Mouse (Mus musculus): Measurements from ENCODE around the gene Heatr4. TPM values are rescaled to one million over a fixed set of nuclear protein-coding genes. Genes with fewer than 3 reads are reported as not detected.

The Heatr4 gene
- polyA plus RNA-seq, 1 experiment from 2014 or later = not detected

DNA sequence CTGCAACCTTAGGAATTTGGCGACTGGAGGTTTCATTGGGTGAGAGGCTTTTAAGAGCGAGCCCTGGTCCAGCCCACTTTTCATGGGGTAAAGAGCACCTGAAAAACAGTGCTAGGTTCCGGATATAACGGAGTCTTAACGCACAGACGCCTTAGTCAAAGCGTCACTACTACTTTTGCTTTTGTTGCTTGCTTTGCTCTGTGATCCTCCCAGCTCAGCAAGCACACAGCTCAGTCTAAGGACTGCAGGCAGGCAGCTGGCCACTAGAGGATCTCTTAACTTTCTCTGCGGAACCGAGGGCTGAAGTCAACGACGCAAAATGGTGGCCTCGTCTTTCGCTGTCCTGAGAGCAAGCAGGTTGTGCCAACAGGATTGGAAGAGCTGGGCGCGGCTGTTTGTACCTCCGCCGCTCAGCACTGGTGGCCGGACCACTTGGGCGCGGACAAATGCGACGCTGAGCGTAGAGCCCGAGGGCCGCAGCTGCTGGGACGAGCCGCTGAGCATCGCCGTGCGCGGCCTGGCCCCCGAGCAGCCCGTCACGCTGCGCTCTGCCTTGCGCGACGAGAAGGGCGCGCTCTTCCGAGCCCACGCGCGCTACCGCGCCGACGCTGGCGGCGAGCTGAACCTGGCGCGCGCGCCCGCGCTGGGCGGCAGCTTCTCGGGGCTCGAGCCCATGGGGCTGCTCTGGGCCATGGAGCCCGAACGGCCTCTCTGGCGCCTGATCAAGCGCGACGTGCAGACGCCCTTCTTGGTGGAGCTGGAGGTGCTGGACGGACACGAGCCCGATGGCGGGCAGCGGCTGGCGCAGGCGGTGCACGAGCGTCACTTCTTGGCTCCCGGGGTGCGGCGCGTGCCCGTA is 3.2 kb upstream of the Heatr4 start, which contains the start of gene Acot2:
Gene Acot2 (plus strand): TSS at position 279 of the 859 bp plus-strand sequence.
- ATAC-seq = peak; percentile 92
- DNase-seq (ENCODE audit: low spot score) = peak; percentile 91
- Histone ChIP-seq H3K27ac (ENCODE audit: low read depth, low read length) (peak within 1 kb of the TSS; percentile 86), H3K4me1 (ENCODE audit: control insufficient read depth, insufficient read depth, low read length) (no peaks in the 10 kb centered on the region), H3K4me3 (ENCODE audit: low read depth, low read length) (peak within 1 kb of the TSS; percentile 55), H3K9me3 (replicated peaks; ENCODE audit: control insufficient read depth, low read length) (no peaks in the 10 kb centered on the region), H3K9ac (ENCODE audit: low read length) (peak within 1 kb of the TSS; percentile 76), H3K27me3 (replicated peaks; ENCODE audit: control insufficient read depth, insufficient read depth, low read length) (no peaks in the 10 kb centered on the region), H3K4me2 (ENCODE audit: low read length) (peak within 1 kb of the TSS; percentile 55), H3K36me3 (ENCODE audit: control insufficient read depth, insufficient read depth, low read length) (no peaks in the 10 kb centered on the region)
- WGBS = under 1% methylated on average over 79 of the region's 80 CpGs

DNA sequence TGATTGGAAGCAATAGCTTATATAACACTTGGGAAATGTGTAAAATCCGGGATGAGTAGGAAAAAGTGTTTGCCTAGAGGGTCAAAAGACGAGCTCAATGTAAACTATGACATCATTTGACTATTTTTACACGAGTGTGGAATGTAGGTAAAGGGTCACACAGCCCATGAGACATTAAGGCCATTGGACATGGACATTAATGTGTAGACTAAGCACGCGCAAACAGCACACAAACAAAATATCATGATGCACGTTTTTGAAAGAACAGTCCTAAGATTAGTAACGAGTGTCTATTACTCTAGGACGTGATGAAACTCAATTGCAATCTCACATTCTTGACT is 2.6 kb upstream of the Heatr4 start:
- DNase-seq (ENCODE audit: low spot score) (no peak), ATAC-seq (0 out of 2 replicates have a peak, but pooled peaks have one; percentile 7)
- WGBS = 31% methylated on average over 8 of the region's 8 CpGs
- H3K27me3 ChIP-seq (replicated peaks; ENCODE audit: control insufficient read depth, insufficient read depth, low read length) = no peaks in the 10 kb centered on the region
- peak overlapping the region; percentile 86 for H3K27ac ChIP-seq (ENCODE audit: low read depth, low read length)
- H3K4me2 ChIP-seq (ENCODE audit: low read length) = peak overlapping the region; percentile 55
- peak overlapping the region; percentile 55 for H3K4me3 ChIP-seq (ENCODE audit: low read depth, low read length)
- peak overlapping the region; percentile 76; the same call in 1 of the 2 replicates for H3K9ac ChIP-seq (ENCODE audit: low read length)
- H3K9me3 ChIP-seq (replicated peaks; ENCODE audit: control insufficient read depth, low read length) = no peaks in the 10 kb centered on the region
- H3K4me1 ChIP-seq (ENCODE audit: control insufficient read depth, insufficient read depth, low read length) = no peaks in the 10 kb centered on the region
- H3K36me3 ChIP-seq (ENCODE audit: control insufficient read depth, insufficient read depth, low read length) = no peaks in the 10 kb centered on the region

DNA sequence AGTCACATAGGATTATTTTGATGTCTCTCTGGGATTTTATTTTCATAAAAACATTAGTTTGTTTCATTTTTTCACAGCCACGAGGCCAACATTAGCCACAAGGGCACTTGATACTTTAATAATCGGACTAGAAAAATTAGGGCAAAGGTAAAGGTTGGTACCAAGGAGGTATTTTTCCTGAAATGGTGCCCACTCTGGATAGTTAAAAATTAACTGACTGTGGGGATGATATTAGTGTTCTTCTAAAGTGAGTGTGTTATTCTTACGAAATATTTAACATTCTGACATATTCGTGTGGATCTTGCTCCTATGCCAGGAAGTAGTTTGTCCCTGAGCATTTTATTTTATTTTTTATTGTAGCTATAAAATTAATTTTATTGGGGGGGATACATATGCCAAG is 3.0 kb downstream of the Heatr4 start:
- ATAC-seq (no peak), DNase-seq (ENCODE audit: low spot score) (no peak)
- Histone ChIP-seq H3K4me1 (ENCODE audit: control insufficient read depth, insufficient read depth, low read length) (no peaks in the 10 kb centered on the region), H3K36me3 (ENCODE audit: control insufficient read depth, insufficient read depth, low read length) (no peaks in the 10 kb centered on the region), H3K9ac (ENCODE audit: low read length) (no peak overlapping the region), H3K27ac (ENCODE audit: low read depth, low read length) (no peak overlapping the region), H3K4me2 (ENCODE audit: low read length) (no peak overlapping the region), H3K4me3 (ENCODE audit: low read depth, low read length) (no peak overlapping the region), H3K27me3 (replicated peaks; ENCODE audit: control insufficient read depth, insufficient read depth, low read length) (no peaks in the 10 kb centered on the region), H3K9me3 (replicated peaks; ENCODE audit: control insufficient read depth, low read length) (no peaks in the 10 kb centered on the region)
- 92% methylated on average over 4 of the region's 4 CpGs for WGBS

DNA sequence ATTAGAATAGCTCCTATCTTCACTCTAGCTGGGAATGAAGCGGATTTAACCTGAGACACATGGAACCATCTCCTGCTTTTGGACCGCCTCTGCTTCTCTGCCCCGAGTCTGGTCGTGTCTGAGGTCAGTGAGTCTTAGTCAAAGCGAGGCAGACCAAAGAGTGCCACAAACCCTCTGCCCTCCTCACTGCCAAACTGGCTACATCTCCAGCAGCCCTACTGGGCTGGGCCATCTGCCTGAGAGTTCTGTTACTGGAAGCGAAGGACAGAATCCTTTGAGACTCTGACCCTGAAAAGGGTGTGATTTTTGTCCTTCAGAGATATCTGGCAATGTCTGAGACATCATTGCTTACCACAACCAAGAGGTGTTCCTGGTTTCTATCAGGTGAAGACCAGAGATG is 5.8 kb downstream of the Heatr4 start:
- H3K9ac ChIP-seq (ENCODE audit: low read length) = no peak overlapping the region
- no peak overlapping the region for H3K4me2 ChIP-seq (ENCODE audit: low read length)
- H3K4me1 ChIP-seq (ENCODE audit: control insufficient read depth, insufficient read depth, low read length) = no peaks in the 10 kb centered on the region
- no peak for DNase-seq (ENCODE audit: low spot score)
- no peak overlapping the region for H3K27ac ChIP-seq (ENCODE audit: low read depth, low read length)
- H3K36me3 ChIP-seq (ENCODE audit: control insufficient read depth, insufficient read depth, low read length) = no peaks in the 10 kb centered on the region
- H3K27me3 ChIP-seq (replicated peaks; ENCODE audit: control insufficient read depth, insufficient read depth, low read length) = no peaks in the 10 kb centered on the region
- no peak for ATAC-seq
- H3K9me3 ChIP-seq (replicated peaks; ENCODE audit: control insufficient read depth, low read length) = no peaks in the 10 kb centered on the region
- 87% methylated on average over 6 of the region's 6 CpGs for WGBS
- no peak overlapping the region for H3K4me3 ChIP-seq (ENCODE audit: low read depth, low read length)

DNA sequence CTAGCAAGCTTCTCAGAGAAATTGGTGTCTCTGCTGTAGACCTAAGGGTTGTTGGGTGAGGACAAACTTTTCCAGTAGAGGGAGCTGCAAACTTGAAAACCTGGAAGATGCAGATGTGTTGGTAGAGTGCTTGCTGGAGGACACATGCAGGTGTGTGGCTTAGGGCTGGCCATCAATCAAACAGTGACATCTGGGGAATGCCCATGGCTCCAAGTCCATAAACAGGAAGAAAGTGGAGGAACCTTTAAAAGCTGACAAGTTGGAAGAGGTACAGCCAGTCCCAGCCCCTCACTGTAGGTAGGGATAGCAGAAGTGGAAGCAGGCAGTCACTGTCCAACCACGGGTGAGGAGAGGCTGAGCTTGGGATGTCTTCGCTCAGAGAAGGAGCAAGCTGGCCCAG is 12.5 kb downstream of the Heatr4 start:
- Histone ChIP-seq H3K4me2 (ENCODE audit: low read length) (no peak overlapping the region), H3K27ac (ENCODE audit: low read depth, low read length) (no peak overlapping the region), H3K36me3 (ENCODE audit: control insufficient read depth, insufficient read depth, low read length) (no peaks in the 10 kb centered on the region), H3K4me1 (ENCODE audit: control insufficient read depth, insufficient read depth, low read length) (no peaks in the 10 kb centered on the region), H3K27me3 (replicated peaks; ENCODE audit: control insufficient read depth, insufficient read depth, low read length) (no peaks in the 10 kb centered on the region), H3K9me3 (replicated peaks; ENCODE audit: control insufficient read depth, low read length) (no peaks in the 10 kb centered on the region), H3K9ac (ENCODE audit: low read length) (no peak overlapping the region), H3K4me3 (ENCODE audit: low read depth, low read length) (no peak overlapping the region)
- DNase-seq (ENCODE audit: low spot score) (peak; percentile 52), ATAC-seq (no peak)
- 88% methylated on average over 2 of the region's 2 CpGs for WGBS

DNA sequence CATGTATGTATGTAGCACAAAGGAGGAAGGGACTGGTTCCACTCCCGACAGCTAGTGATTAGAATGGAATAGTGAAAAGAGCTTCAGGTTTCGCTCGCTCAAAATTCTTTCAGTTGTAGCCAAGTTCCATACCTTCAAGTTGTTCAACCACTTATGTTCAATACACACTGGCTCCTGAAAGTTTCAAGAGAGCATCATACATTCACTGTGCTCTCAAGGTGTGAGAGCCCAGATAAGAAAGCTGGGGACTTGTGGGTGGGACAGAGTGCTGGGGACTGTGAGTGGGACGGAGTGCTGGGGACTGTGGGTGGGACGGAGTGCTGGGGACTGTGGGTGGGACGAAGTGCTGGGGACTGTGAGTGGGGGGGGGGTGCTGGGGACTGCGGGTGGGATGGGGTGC is 19.4 kb downstream of the Heatr4 start:
- no peak for ATAC-seq

DNA sequence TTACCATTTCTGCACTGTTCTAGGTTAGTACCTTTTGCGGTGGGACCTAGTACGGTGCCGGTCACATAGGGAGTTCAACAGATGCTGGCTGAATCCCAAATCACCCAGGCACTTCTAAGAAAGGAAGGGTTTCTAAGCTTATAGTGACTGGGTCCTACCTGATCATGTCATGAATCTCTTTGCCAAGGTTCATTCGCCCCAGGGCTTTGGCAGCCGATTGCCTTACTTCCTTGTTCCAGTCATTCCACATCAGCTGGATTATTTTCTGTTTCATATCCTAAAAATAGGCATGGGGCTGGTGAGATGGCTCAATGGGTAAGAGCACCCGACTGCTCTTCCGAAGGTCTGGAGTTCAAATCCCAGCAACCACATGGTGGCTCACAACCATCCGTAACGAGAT is 26.4 kb downstream of the Heatr4 start:
- H3K9me3 ChIP-seq (replicated peaks; ENCODE audit: control insufficient read depth, low read length) = no peaks in the 10 kb centered on the region
- no peaks in the 10 kb centered on the region for H3K27me3 ChIP-seq (replicated peaks; ENCODE audit: control insufficient read depth, insufficient read depth, low read length)
- H3K4me3 ChIP-seq (ENCODE audit: low read depth, low read length) = no peak overlapping the region
- DNase-seq (ENCODE audit: low spot score) = no peak
- no peak overlapping the region for H3K9ac ChIP-seq (ENCODE audit: low read length)
- no peaks in the 10 kb centered on the region for H3K4me1 ChIP-seq (ENCODE audit: control insufficient read depth, insufficient read depth, low read length)
- no peak overlapping the region for H3K27ac ChIP-seq (ENCODE audit: low read depth, low read length)
- H3K36me3 ChIP-seq (ENCODE audit: control insufficient read depth, insufficient read depth, low read length) = peaks cover 8% of the 10 kb centered on the region; the same call in 1 of the 2 replicates
- no peak overlapping the region for H3K4me2 ChIP-seq (ENCODE audit: low read length)
- no peak for ATAC-seq
- 93% methylated on average over 9 of the region's 9 CpGs for WGBS

More for the DNA sequence above, 19.4 kb downstream of the Heatr4 start:
- WGBS = 92% methylated on average over 7 of the region's 7 CpGs
- Histone ChIP-seq H3K4me2 (ENCODE audit: low read length) (no peak overlapping the region), H3K9me3 (replicated peaks; ENCODE audit: control insufficient read depth, low read length) (no peaks in the 10 kb centered on the region), H3K27me3 (replicated peaks; ENCODE audit: control insufficient read depth, insufficient read depth, low read length) (no peaks in the 10 kb centered on the region), H3K36me3 (ENCODE audit: control insufficient read depth, insufficient read depth, low read length) (no peaks in the 10 kb centered on the region), H3K9ac (ENCODE audit: low read length) (no peak overlapping the region), H3K4me1 (ENCODE audit: control insufficient read depth, insufficient read depth, low read length) (no peaks in the 10 kb centered on the region), H3K27ac (ENCODE audit: low read depth, low read length) (no peak overlapping the region), H3K4me3 (ENCODE audit: low read depth, low read length) (no peak overlapping the region)
- DNase-seq (ENCODE audit: low spot score) = no peak

DNA sequence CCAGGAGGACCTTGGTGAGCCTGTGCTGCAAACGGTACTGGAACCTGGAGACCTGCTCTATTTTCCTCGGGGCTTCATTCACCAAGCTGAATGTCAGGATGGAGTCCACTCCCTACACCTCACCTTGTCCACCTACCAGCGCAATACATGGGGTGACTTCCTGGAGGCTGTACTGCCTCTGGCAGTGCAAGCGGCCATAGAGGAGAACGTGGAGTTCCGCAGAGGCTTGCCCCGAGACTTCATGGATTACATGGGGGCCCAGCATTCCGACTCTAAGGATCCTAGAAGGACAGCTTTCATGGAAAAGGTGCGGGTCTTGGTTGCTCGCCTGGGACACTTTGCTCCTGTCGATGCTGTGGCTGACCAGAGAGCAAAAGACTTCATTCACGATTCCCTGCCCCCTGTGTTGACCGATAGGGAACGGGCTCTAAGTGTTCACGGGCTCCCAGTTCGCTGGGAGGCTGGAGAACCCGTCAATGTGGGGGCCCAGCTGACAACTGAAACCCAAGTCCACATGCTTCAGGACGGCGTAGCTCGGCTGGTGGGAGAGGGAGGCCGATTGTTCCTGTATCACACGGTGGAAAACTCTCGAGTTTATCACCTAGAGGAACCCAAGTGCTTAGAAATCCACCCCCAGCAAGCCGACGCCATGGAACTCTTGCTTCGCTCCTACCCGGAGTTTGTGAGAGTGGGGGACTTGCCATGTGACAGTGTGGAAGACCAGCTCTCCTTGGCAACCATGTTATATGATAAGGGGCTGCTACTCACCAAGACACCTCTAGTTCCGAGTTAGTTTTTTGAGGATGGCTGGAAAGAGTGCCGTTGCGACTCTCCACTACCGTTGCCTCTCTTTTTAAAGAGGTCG is 32.7 kb downstream of the Heatr4 start:
- Histone ChIP-seq H3K27ac (ENCODE audit: low read depth, low read length) (0 out of 2 replicates have a peak overlapping the region, but pooled peaks have one; percentile 77), H3K27me3 (replicated peaks; ENCODE audit: control insufficient read depth, insufficient read depth, low read length) (no peaks in the 10 kb centered on the region), H3K36me3 (ENCODE audit: control insufficient read depth, insufficient read depth, low read length) (peaks cover 15% of the 10 kb centered on the region; the same call in 1 of the 2 replicates), H3K4me3 (ENCODE audit: low read depth, low read length) (peak overlapping the region; percentile 83), H3K9me3 (replicated peaks; ENCODE audit: control insufficient read depth, low read length) (no peaks in the 10 kb centered on the region), H3K4me1 (ENCODE audit: control insufficient read depth, insufficient read depth, low read length) (peaks cover 11% of the 10 kb centered on the region), H3K9ac (ENCODE audit: low read length) (peak overlapping the region; percentile 83), H3K4me2 (ENCODE audit: low read length) (peak overlapping the region; percentile 90)
- 66% methylated on average over 32 of the region's 32 CpGs for WGBS
- no peak for DNase-seq (ENCODE audit: low spot score)
- no peak for ATAC-seq

All from forebrain, embryonic 14.5 days (tissue).